ENCODE assay signal across 26 mouse cellular contexts in the genomic region with DNA sequence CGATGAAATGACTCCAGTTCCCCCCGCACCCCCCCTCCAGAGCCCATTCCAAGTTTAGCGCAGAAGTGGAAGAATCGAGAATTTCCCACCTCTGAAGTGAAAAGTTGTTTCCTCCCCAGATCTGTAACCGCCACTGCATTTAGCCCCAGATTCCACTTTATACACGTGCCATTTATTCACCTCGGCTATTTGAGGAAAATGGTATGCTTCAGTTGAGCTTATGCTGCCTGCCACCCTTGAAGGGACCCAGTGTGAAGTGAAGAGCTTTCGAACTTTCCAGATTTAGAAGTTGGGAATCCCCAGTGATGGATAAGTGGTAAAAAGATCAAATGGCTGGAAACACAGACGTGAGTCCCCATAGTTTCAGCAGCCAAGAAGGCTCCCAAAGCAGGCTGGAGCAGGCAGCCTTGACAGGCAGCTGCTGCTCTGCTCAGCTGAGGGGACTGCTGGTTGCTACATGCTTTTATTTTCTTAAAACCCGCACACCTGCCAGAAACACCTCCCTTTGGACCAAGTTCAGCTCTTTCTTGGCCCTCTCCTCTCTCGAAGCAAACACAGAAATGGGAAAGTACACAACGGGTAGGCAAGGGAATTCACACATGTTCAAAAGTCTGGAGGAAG.
DNase-seq lines count a peak whose midpoint lies in the region; ATAC-seq and TF ChIP-seq lines count a peak whose summit lies in the region.
"Had no signal": no experiment of that assay in that cellular context is flagged by ENCODE, and none has a peak within 500 bp of the region (broad histone marks: within the 10 kb centered on the region; RNA-seq: fewer than 3 reads in every experiment).

No protein-coding gene starts in this region.

- TF ChIP-seq EP300 in heart, adult 2 months (IDR thresholded peaks at IDR 0.05; ENCODE audit: insufficient read depth, low read depth, low read length), result no peak

- intact Hi-C loops in heart, adult 2 months (cut with DNase I), result no loop called here

- no peak for TF ChIP-seq POLR2A in heart, adult 2 months (IDR thresholded peaks at IDR 0.05; ENCODE audit: insufficient read depth, low read depth, low read length)
- TF ChIP-seq POLR2A in brain, embryonic 14.5 days (IDR thresholded peaks at IDR 0.05; ENCODE audit: borderline replicate concordance, extremely low read depth, insufficient read depth, insufficient read length, poor library complexity, severe bottlenecking), result no peak
- no peak for TF ChIP-seq POLR2A in cerebellum, adult 2 months (IDR thresholded peaks at IDR 0.05; ENCODE audit: borderline replicate concordance, insufficient read depth, low read length)

- H3K4me3 ChIP-seq in heart, adult 2 months, result no peak overlapping the region
- H3K4me3 ChIP-seq in hindbrain, embryonic 16.5 days (ENCODE audit: low read length), result no peak overlapping the region
- no peak overlapping the region for H3K4me3 ChIP-seq in hindbrain, embryonic 13.5 days
- no peak overlapping the region for H3K4me3 ChIP-seq in cerebellum, adult 2 months (replicated peaks; ENCODE audit: insufficient read depth, low read depth, low read length)
- H3K4me3 ChIP-seq: forebrain, embryonic 13.5 days; kidney, embryonic 15.5 days; layer of hippocampus, adult 2 months; liver, embryonic 15.5 days; midbrain, embryonic 10.5 days; midbrain, embryonic 15.5 days; neural tube, embryonic 15.5 days; stomach, embryonic 15.5 days had no signal

- H3K4me1 ChIP-seq in heart, adult 2 months (ENCODE audit: control insufficient read depth, insufficient read depth, low read length), result no peaks in the 10 kb centered on the region; the same call in 1 of the 2 replicates
- no peaks in the 10 kb centered on the region for H3K4me1 ChIP-seq in hindbrain, embryonic 16.5 days (ENCODE audit: control insufficient read depth, insufficient read depth, low read depth, low read length)
- peaks cover 7% of the 10 kb centered on the region; the same call in 1 of the 2 replicates for H3K4me1 ChIP-seq in hindbrain, embryonic 13.5 days (replicated peaks)
- H3K4me1 ChIP-seq in cerebellum, adult 2 months (ENCODE audit: control insufficient read depth, insufficient read depth, low read length), result no peaks in the 10 kb centered on the region
- H3K4me1 ChIP-seq: forebrain, embryonic 13.5 days; liver, embryonic 15.5 days; midbrain, embryonic 10.5 days; neural tube, embryonic 15.5 days; stomach, embryonic 15.5 days had no signal

- no peak overlapping the region for H3K4me2 ChIP-seq in hindbrain, embryonic 16.5 days (ENCODE audit: low read length)
- no peak overlapping the region for H3K4me2 ChIP-seq in hindbrain, embryonic 13.5 days
- H3K4me2 ChIP-seq: forebrain, embryonic 13.5 days; hindbrain, embryonic 14.5 days; kidney, embryonic 15.5 days; liver, embryonic 15.5 days; midbrain, embryonic 15.5 days; neural tube, embryonic 15.5 days; stomach, embryonic 15.5 days had no signal

- 0 out of 2 replicates have a peak, but pooled peaks have one; percentile 42 for ATAC-seq in hindbrain, embryonic 16.5 days
- ATAC-seq in hindbrain, embryonic 13.5 days (ENCODE audit: low FRiP score), result no peak
- ATAC-seq: forebrain, embryonic 13.5 days; midbrain, embryonic 15.5 days had no signal

- 81% methylated on average over 12 of the region's 12 CpGs for WGBS in heart, adult 2 months
- 71% methylated on average over 12 of the region's 12 CpGs for WGBS in hindbrain, embryonic 16.5 days
- WGBS in hindbrain, embryonic 13.5 days, result 82% methylated on average over 12 of the region's 12 CpGs
- 51% methylated on average over 12 of the region's 12 CpGs for WGBS in cerebellum, adult 2 months

- no peak for TF ChIP-seq CTCF in heart, adult 2 months (IDR thresholded peaks at IDR 0.05)
- no peak for TF ChIP-seq CTCF in brain, embryonic 14.5 days (IDR thresholded peaks at IDR 0.05; ENCODE audit: borderline replicate concordance, extremely low read depth, insufficient read depth, insufficient read length)
- TF ChIP-seq CTCF in cerebellum, adult 2 months (IDR thresholded peaks at IDR 0.05; ENCODE audit: borderline replicate concordance, insufficient read depth, low read depth, low read length), result no peak

- peak; percentile 83 for DNase-seq in heart, adult 11 months
- no peak for DNase-seq in heart, adult 2 months
- peak; percentile 5 for DNase-seq in brain, adult 2 months (ENCODE audit: low read depth, low spot score)
- DNase-seq in brain, embryonic 14.5 days (ENCODE audit: low read depth), result peak; percentile 39
- DNase-seq in thymus, postnatal 10 days (ENCODE audit: low spot score in 2 of 2), result no peak
- no peak for DNase-seq in cerebellum, adult 2 months
- DNase-seq: adrenal gland, adult 2 months; B cell, adult 2 months; cerebellum, adult 11 months; cerebellum, adult 9-11 months; heart, postnatal 36 days; kidney, adult 18-20 months; kidney, postnatal 36 days; right cerebral cortex, postnatal 25 days; thymus, postnatal 14 days had no signal

- no peak overlapping the region for H3K9ac ChIP-seq in heart, adult 2 months (ENCODE audit: low read depth, low read length)
- H3K9ac ChIP-seq in hindbrain, embryonic 16.5 days (ENCODE audit: low read depth, low read length), result no peak overlapping the region
- no peak overlapping the region for H3K9ac ChIP-seq in hindbrain, embryonic 13.5 days
- H3K9ac ChIP-seq: forebrain, embryonic 13.5 days; hindbrain, embryonic 14.5 days; kidney, embryonic 15.5 days; liver, embryonic 15.5 days; midbrain, embryonic 15.5 days; neural tube, embryonic 15.5 days; stomach, embryonic 15.5 days had no signal

- no peaks in the 10 kb centered on the region for H3K36me3 ChIP-seq in heart, adult 2 months (ENCODE audit: control insufficient read depth, insufficient read depth, low read length)
- no peaks in the 10 kb centered on the region for H3K36me3 ChIP-seq in hindbrain, embryonic 16.5 days (ENCODE audit: control insufficient read depth, insufficient read depth, low read length)
- H3K36me3 ChIP-seq in hindbrain, embryonic 13.5 days, result no peaks in the 10 kb centered on the region
- H3K36me3 ChIP-seq: kidney, embryonic 15.5 days; liver, embryonic 15.5 days; midbrain, embryonic 10.5 days; midbrain, embryonic 15.5 days; neural tube, embryonic 15.5 days; stomach, embryonic 15.5 days had no signal

- no peaks in the 10 kb centered on the region for H3K79me2 ChIP-seq in heart, adult 2 months (replicated peaks; ENCODE audit: control insufficient read depth, insufficient read depth, low read length)

- H3K27me3 ChIP-seq in heart, adult 2 months (ENCODE audit: control insufficient read depth, insufficient read depth, low read length), result no peaks in the 10 kb centered on the region
- H3K27me3 ChIP-seq in hindbrain, embryonic 16.5 days (replicated peaks; ENCODE audit: control insufficient read depth, insufficient read depth, low read length), result no peaks in the 10 kb centered on the region
- no peaks in the 10 kb centered on the region for H3K27me3 ChIP-seq in hindbrain, embryonic 13.5 days
- no peaks in the 10 kb centered on the region for H3K27me3 ChIP-seq in cerebellum, adult 2 months (ENCODE audit: control insufficient read depth, insufficient read depth, low read length)
- H3K27me3 ChIP-seq: forebrain, embryonic 13.5 days; kidney, embryonic 15.5 days; liver, embryonic 15.5 days; midbrain, embryonic 15.5 days; neural tube, embryonic 15.5 days; stomach, embryonic 15.5 days had no signal

- H3K9me3 ChIP-seq in hindbrain, embryonic 16.5 days (ENCODE audit: control insufficient read depth, low read length), result no peaks in the 10 kb centered on the region
- H3K9me3 ChIP-seq in hindbrain, embryonic 13.5 days, result no peaks in the 10 kb centered on the region
- H3K9me3 ChIP-seq: forebrain, embryonic 13.5 days; kidney, embryonic 15.5 days; liver, embryonic 15.5 days; midbrain, embryonic 10.5 days; midbrain, embryonic 15.5 days; neural tube, embryonic 15.5 days; stomach, embryonic 15.5 days had no signal

- no peak overlapping the region for H3K27ac ChIP-seq in heart, adult 2 months
- no peak overlapping the region for H3K27ac ChIP-seq in hindbrain, embryonic 16.5 days (ENCODE audit: low read depth, low read length)
- no peak overlapping the region for H3K27ac ChIP-seq in hindbrain, embryonic 13.5 days
- no peak overlapping the region for H3K27ac ChIP-seq in cerebellum, adult 2 months (ENCODE audit: insufficient read depth, low read length)
- H3K27ac ChIP-seq: forebrain, embryonic 13.5 days; hindbrain, embryonic 14.5 days; kidney, embryonic 15.5 days; layer of hippocampus, adult 2 months; liver, embryonic 15.5 days; midbrain, embryonic 10.5 days; midbrain, embryonic 15.5 days; neural tube, embryonic 15.5 days; stomach, embryonic 15.5 days had no signal

Comparison
In these comparisons a context has a peak if more than half of its experiments do, and no peak if none do; other contexts are left out.
1. DNase-seq: peak in heart, adult 11 months (single experiment), brain, adult 2 months (single experiment) and brain, embryonic 14.5 days (single experiment); none in heart, adult 2 months (0 of 2), thymus, postnatal 10 days (0 of 2) and cerebellum, adult 2 months (0 of 2).